Mouse (Mus musculus) left cerebral cortex, postnatal 10 days (tissue): ENCODE measurements at regions not wholly inside any gene's neighbourhood (a gene's known extent, or its start where the extent isn't known, plus 50 kb on each side); places are given as distances from the start of the nearest gene placed in this dataset. TPM values are rescaled to one million over a fixed set of nuclear protein-coding genes. Genes with fewer than 3 reads are reported as not detected.
"Not testable (repeated sequence)": the region's sequence is repeated elsewhere in the genome, so short reads cannot be mapped to it uniquely, and the experiment has no call there.

Source experiments
- DNase-seq, 2 experiments: peaks; one replicate each; pipeline ENCODE4 v3.0.0; 2021 to 2022; ENCODE audit warnings: low spot score in 2 of 2, mixed read lengths in 1 of 2; ENCODE audit errors: extremely low spot score in 1 of 2
- intact Hi-C: fragments of 180-260 bp; cut with DNase I; formaldehyde crosslinking; loops from one replicate; pipeline ENCODE4 v1.15.1; 2025
- microRNA-seq: library from miRNA; unstranded; fragments of <30 nt; microRNA quantifications from one replicate; pipeline ENCODE4 v1.2.0, GENCODE M21; 2022

GRCm38 (mm10) chr3:6427905-6428304 lies 192.3 kb downstream of the 1700008P02Rik start:
- intact Hi-C loops, result no loop called here
- DNase-seq, result peak in 1 of 2 experiments; percentile 9

- intact Hi-C loops, result no loop called here
Observed at GRCm38 (mm10) chr3:6400871-6401270, 219.4 kb downstream of the 1700008P02Rik start.

GRCm38 (mm10) chr3:6385669-6386068 lies 234.6 kb downstream of the 1700008P02Rik start:
- no peak for DNase-seq
- intact Hi-C loops, result no loop called here

More at GRCm38 (mm10) chr3:6400871-6401270, 219.4 kb downstream of the 1700008P02Rik start:
- DNase-seq, result no peak

- no peak for DNase-seq
- intact Hi-C loops, result no loop called here
Observed at GRCm38 (mm10) chr3:6382896-6383295, 237.3 kb downstream of the 1700008P02Rik start.

GRCm38 (mm10) chr3:6382296-6382695 lies 237.9 kb downstream of the 1700008P02Rik start:
- intact Hi-C loops, result no loop called here

DNA sequence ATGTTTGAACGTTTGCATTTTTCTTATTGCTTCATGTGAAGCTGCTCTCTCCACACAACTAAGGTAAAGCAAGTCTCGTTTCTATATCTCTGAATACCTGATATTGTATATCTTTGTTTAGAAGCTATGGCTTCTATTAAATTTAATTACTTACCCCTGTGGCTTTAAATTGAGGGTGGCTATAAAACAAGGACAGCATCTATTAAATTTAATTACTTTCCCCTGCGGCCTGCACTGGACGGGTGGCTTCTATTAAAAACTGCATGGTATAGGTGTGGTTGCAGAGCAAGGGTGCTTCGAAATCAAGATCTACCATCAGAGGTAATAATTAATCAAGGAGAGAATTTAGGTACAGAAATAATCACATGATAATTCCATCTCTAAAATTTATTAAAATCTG lies 238.5 kb downstream of the 1700008P02Rik start:
- no peak for DNase-seq
- intact Hi-C loops, result no loop called here

More at GRCm38 (mm10) chr3:6382296-6382695, 237.9 kb downstream of the 1700008P02Rik start:
- no peak for DNase-seq

DNA sequence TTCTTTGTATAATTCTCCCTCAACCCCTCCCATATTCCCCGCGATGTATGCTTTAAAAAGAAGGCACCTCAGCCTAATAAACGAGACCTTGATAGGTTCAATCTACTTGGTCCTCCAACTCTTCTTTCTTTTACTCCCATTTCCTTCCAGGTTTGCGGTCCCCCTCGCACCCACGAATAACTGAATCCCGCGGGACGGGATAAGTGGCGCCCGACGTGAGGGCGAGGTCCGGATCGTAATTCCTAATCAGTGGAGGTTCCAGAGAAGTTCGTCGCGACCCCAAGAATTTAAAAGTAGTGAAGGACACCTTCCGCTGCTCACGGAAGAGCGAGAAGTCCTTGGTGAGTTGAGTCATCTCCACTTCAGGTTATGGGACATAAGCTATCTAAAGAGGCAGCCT lies 281.2 kb downstream of the 1700008P02Rik start:
- DNase-seq, intact Hi-C loops: not testable (repeated sequence)

- intact Hi-C loops, result no loop called here
- DNase-seq, result no peak
Observed at GRCm38 (mm10) chr3:6320818-6321504, 299.3 kb downstream of the 1700008P02Rik start.

DNA sequence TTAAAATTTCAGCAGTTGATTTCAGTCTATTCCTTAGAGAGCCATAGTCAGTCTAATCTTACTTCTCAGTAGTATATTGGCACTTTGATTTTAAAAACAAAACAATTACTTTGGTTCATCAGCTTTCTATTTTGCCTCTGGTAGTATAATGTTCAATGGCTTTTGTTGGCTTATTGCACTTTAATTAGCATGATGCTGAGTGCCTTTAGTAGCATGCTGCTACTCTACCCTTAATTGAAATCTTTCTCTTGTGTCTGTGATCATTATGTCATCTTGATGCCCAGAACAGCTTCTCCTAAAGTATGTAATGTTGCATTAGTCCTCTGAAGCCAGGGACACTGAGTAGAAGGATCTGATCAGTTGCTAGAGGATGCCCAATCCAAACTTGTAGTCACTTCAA lies 330.7 kb downstream of the 1700008P02Rik start:
- intact Hi-C loops, result no loop called here
- no peak for DNase-seq

- DNase-seq, result no peak
- intact Hi-C loops, result no loop called here
Observed at GRCm38 (mm10) chr3:6280636-6281035, 339.6 kb downstream of the 1700008P02Rik start.

Small RNA genes in the stretch of these regions (microRNA-seq; reads per million reads assigned to microRNA genes)
- gene Gm23147, result not detected
